Mouse (Mus musculus) embryo, embryonic 10.5 days (tissue): ENCODE measurements around the gene Rpl7a.
"Not testable (repeated sequence)": the region's sequence is repeated elsewhere in the genome, so short reads cannot be mapped to it uniquely, and the experiment has no call there.

ENCODE experiments used
- DNase-seq: peaks from one replicate; pipeline ENCODE4 v3.0.0-alpha.2; 2015; ENCODE audit warnings: low spot score

Rpl7a gene

DNA sequence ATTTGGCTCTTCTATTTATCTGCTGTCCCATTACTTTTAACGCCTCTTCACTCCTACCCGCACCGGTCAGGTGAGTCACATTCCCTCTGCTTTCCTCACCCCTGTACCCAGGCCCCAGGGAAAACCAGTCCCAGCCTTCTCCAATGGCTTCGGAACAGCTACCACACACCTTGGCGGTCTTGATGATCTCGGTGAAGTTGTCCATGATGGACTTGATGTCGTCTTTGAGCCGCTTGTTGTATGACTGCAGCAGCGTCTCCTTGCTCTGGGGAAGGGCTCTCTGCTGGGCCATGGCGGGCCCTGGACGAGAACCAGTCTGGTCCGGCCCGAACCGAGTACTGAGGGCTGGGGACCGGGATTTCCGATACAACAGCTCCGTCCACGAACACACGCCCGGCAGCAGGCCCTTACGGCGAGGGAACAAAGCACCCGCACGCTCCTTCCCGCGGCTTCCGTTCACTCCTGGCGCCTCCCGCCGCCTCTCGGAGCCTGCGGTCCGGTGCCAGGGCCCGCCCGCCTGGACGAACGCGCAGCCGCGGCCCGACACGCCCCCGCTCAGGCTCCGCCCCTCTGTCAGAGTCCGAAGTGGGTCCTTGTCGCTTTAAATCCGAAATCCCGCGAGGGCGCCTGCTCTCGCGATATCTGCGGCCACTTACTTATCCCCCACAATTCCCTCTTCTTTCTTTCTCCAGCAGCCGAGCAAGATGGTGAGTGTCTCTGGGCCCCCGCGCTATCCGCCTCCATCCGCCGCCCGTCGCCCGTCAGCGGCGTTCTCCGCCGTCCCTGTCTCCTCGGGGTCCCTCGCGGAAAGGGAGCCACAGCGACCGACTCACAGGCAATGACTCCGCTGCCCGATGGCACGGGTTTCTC, at the start of gene Rpl7a, which contains the start of gene Med22:
Rpl7a (plus strand) TSS at position 641 of the 870 bp plus-strand sequence.
Med22 (minus strand) TSS at position 554 of the 870 bp plus-strand sequence.
- DNase-seq: peak; percentile 99

DNA sequence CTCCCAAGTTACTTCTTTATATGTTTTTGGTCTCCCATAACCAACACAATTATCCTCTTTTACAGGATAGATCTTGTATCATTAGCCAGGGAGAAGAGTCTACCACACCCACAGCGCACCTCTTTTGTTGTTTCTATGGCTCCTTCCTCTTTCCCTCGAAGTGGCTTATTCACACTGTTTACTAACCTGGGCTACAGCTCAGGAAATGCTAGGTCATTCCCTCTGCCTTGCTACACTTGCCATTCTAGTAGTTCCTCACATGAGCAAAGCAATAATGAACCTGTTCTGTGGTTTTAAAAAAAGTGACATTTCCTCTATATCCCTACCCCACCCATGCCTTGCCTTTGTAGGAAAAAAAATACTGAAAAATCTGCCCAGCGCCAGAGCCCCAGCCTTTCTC, 47.7 kb upstream of the Rpl7a start:
- no peak for DNase-seq

DNA sequence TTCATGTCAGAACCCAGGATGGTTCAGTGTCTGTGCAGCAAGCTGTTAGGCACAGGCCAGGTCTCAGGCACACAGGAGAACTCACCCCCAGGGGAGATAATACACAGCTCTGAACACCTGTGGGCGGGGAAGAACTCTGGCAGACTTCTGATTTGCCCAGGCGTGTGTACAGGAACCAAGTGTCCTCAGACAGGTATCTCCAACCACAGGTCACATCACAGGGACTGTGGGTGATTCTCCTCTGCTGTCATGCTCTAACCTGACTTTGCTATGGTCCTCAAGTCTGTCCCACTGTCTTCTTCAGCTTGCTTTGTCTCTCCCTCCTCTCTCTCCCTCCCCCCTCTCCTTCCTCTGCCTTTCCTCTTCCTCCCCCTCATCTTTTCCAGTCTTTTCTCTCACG, 45.7 kb upstream of the Rpl7a start, which contains the start of gene Abo:
Abo (minus strand) TSS at position 101 of the 400 bp plus-strand sequence.
- no peak for DNase-seq

DNA sequence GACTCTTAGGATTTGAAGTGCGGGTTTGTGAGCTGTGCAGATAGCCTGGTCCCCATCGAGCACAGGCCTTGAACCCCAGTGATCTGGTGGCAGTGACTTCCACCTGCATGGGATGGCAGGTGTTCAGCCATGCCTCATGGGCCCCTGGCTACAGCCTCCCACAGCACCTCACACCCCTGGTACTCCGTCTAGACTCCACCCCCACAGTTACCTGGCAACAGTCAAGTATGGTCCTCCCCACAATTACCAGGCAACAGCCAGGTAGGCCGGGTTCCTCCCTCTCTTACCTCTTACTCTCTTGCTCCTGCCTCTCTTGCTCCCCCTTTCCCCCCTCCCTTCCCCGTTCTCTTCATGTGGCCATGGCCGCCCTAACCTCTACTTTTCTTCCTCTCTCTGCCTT, 39.9 kb upstream of the Rpl7a start:
- no peak for DNase-seq

DNA sequence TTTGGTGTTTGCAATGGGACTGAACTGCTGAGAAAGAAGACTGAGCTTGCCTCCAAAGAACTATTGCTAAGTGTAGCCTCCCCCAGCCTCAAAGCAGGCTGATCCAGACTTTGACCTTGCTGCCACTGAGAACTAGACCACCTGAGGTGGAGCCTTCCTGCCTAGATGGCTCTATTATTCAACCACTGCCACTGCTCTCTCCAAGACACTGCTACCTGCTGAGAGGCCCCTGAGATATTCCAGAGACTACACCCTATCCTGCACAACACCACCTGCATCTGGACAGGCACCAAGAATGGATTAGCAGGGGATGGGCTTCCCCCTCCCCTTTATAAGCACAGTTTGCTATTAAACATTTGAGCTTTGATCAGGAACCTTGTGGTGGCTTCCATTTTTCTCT, 32.0 kb upstream of the Rpl7a start:
- no peak for DNase-seq

DNA sequence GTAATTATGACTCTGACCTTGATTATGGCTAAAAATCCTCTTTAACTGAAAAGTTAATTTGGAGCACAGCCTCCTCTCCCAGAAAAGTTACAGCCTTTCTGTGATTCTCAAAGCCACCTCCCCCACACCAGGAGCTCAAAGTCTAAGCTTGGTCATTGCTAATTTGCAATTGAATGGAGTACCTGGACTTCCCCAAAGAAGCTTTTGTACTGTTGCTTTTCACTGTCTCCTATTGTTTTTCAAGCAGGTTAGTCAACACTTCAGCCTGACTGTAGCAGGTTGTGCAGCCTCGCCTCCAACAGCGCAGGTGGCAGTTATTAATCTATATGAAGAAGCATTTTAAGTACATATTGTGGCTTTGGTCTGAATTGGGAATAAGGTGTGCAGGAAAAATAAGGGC, 25.0 kb upstream of the Rpl7a start:
- DNase-seq: not testable (repeated sequence)

DNA sequence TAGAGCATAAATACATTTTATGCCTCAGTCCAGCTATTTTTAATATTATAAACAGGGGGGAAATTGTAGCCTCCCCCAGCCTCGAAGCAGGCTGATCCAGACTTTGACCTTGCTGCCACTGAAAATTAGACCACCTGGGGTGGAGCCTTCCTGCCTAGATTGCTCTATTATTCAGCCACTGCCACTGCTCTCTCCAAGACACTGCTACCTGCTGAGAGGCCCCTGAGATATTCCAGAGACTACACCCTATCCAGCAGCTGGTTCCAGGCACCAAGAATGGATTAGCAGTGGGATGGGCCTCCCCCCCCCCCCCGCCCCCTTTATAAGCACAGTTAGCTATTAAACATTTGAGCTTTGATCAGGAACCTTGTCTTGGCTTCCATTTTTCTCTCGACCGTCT, 24.4 kb upstream of the Rpl7a start:
- not testable (repeated sequence) for DNase-seq

DNA sequence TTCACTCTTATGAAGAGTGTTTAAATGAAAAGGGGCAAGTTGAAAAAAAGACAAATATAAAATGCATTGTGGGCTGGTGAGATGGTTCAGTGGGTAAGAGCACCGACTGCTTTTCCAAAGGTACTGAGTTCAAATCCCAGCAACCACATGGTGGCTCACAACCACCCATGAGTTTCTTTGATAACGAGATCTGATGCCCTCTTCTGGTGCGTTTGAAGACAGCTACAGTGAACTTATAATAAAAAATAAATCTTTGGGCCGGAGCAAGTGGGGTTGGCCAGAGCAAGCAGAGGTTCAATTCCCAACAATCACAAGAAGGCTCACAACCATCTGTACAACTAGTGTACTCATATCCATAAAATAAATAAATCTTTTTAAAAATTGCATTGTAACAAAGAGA, 14.7 kb upstream of the Rpl7a start:
- DNase-seq: no peak

DNA sequence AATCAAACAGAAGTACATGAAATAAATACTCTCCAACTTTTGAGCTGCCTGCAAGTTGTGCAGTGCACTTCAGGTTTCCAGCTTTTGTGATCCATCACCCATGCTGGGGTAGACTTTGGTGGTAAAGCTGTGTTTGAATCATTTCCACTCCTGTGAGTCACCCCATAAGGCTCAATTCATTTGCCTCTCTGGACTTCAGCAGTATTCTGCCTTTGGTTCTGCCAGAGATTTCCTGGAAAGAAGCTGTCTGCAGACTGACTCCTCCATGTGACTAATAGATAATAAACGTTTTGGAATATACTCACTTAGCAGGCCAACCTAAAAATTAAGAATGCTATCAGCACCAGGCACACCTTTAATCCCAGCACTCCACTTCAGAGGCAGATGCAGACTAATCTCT, 9.8 kb upstream of the Rpl7a start:
- no peak for DNase-seq

DNA sequence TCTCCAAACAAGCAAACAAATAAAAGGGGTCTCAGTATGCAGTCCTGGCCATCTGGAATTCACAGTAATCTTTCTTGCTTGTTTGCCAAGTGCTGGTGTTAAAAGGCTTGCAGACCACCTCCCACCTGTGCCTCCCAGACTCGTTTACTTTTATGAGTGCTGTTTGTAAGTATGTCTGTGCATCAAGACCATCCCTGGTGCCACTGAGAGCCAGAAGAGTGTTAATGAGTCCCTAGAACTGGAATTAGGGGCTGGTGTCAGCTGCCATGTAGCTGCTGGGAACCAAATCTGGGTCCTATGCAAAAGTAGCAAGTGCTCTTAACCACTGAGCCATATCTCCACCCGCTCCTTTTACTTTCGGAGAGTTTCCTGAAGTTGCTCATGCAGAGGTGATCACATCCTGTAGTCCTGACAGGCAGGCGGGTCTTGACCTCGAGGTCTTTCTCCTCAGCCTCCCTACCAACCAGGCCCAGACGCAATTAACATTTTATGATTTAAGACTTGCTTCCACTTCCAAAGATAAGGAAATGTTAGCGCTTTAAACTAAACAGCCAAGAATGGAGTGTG, 8.6 kb upstream of the Rpl7a start:
- no peak for DNase-seq

DNA sequence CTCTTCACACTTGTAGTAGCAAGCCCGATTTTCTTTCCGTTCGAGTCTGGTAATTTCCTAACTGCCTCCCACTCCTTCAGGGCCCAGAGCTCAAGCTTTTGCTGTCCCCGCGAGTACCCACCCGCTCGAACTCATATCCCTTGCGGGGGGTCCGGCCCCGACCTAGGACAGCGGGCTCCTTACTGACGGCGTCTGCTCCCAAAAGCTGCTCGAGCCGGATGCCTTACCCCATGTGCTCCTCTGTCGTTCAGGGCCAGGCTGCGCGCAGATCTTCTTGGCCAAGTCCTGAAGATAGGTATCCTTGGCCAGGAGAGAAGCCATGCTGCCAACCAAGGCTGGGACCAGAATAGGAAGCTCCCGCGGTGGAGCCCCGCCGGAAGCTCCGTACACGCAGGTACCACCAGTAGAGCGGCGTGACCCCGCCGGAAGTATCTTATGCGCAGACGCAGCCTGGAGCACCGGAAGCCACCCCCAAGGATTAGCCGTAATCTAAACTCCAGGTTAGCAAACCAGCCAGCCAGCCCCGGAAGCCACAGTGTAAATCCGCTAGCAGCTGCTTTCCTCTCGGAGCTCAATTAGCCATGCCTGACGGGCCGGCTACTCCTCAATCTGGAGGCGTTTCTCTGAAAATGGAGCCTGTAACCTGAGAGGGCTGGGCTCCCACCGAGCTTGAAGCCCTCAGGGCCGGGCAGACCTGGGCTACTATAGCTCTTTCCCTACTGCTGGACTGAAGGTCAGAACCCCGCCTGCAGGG, 7.9 kb upstream of the Rpl7a start, which contains the start of gene Surf6:
Surf6 (minus strand) TSS at position 413 of the 754 bp plus-strand sequence.
- DNase-seq: peak; percentile 98

DNA sequence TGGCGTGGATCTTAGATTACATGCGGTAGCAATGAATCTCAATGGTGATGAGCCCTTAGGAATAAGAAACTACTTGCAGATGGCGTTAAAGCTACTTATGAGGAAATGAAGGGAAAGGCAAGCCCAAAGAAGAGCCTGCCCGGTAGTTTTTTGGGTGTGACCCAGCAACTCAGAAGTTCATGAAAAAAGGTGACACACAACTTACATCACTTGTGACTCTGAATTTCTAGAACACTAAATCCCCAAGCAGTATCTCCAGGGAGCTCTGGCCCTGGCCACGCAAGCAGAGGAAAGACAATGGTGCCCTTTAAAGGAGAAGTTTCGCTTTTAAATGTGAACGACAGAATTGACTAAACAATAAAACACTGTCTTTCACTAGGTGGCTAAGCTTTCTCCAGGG, 7.3 kb upstream of the Rpl7a start:
- no peak for DNase-seq

DNA sequence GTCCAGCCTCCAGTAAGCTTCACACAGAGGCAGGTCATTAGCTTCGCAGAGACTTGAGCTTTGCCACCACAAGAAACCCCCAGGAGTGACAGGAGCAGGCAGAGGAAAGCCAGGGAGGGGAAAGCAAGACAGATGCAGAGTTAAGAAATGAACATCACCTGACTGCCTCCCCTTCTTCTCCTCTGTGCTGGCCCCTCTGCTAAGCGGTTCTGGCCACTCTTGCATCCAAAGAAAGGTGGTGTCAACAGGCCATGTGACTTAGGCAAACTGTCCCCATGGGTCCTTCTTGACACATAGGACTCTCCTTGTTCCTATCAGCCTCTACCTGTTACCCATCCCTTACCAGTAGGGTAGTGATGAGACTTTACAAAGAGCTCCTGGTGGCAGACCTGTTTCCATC, 4.6 kb upstream of the Rpl7a start:
- no peak for DNase-seq

DNA sequence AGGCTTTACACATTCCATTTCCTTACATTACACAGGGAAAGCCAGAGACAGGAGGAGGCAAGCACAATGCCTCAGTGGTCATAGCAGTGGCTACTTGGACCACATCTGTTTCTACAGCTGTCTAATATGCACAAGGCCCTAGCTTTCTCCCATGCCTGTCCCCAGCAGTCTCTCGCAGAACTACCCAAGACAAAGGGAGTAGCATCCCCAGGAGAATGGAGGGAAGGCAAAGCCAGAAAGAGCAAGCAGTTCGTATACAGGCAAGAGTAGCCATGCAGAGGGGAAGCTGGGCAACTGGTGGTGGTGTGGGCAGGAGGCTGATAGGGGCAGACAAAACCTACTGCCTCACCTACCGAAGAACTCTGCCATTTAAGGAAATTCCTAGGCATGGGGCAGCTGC, 4.1 kb upstream of the Rpl7a start:
- DNase-seq: no peak

DNA sequence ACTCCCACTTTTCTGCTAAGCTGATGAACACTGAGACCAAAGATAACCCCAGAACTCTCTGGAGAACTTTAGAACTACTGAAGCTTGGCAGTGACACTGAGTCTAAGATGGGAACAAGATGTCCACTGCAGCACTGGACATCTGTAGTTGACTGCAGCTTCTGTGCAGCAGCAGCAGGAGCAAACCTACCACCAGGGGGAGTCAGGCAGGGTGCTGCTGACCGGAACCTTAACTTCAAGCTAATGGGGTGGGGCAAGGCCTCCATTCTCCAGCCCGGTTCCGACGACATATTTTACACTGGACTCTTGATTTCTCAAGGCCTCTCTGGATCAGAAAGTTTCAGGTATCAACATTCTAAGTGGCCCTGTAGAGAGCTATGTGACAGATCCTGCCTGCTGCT, 3.5 kb upstream of the Rpl7a start:
- DNase-seq: peak; percentile 61

DNA sequence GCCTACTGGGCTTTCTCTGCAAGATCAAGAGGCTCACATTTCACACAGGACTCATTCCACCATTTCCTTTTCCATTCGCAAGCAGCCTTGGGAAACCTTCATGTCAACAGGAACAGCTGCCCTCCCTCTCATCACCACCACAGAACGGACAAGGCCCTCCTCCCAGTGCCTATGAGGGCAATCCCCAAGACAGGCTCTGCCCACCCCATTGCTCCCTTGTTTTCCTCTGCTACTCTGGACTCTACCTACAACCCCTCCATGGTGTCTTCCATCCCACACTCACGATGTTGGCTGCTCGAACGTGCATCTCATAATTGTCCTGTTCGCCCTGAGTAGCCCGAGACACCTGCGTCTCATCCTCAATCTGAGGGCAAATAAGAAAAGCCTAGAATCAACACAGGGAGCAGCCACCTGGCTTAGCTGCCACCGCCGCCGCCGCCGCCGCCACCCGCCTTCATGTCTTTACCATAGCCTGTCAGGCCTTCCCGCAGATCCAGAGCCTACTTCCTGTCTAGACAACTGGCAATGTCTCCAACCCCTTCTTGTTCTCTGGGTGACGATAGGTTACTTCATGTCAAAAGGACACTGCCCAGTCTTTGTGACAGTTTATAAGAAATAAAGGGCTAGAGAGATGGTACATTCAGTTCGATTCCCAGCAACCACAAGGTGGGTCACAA, 1.7 kb upstream of the Rpl7a start:
- DNase-seq: no peak

DNA sequence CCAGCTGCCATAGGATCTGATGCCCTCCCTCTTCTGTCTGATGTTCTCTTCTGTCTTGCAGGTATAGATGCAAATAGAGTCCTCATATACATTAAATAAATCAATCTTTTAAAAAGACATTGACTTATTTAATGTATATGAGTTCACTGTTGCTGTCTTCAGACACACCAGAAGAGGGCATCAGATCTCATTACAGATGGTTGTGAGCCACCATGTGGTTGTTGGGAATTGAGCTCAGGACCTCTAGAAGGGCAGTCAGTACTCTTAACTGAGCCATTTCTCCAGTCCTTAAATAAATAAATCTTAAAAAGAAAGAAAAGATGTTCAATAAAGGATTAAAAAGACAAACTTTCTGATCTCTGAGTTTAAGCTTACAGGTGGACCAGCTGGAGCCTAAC, 1.2 kb upstream of the Rpl7a start:
- DNase-seq: no peak

DNA sequence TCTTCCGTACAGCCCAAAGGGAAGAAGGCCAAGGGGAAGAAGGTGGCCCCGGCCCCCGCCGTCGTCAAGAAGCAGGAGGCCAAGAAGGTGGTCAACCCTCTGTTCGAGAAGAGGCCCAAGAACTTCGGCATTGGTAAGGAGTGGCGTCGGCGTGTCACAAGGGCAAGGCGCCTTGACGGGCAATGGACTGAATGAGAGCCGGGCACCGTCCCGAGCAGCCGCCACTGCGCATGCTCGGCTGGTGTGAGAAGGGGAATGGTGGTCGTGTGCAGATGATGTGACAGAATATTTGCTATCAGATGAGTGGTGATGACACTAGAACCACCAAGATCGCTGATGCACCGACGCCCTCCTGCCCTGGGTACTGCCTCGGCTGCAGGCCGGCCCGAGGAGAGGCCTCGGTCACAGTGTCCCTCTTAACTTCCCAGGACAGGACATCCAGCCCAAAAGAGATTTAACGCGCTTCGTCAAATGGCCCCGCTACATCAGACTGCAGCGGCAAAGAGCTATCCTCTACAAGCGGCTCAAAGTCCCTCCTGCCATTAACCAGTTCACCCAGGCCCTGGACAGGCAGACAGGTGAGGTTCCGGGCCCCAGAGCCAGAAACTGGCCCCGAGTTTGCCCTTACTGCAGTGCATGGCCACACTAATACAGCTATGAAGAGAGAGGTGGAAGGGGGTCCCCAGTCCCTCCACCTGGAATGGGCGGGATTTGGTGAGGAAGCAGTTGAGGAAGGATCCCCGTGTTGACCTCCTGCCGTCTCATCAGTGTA, 616 bp downstream of the Rpl7a start:
- DNase-seq: peak; percentile 76

DNA sequence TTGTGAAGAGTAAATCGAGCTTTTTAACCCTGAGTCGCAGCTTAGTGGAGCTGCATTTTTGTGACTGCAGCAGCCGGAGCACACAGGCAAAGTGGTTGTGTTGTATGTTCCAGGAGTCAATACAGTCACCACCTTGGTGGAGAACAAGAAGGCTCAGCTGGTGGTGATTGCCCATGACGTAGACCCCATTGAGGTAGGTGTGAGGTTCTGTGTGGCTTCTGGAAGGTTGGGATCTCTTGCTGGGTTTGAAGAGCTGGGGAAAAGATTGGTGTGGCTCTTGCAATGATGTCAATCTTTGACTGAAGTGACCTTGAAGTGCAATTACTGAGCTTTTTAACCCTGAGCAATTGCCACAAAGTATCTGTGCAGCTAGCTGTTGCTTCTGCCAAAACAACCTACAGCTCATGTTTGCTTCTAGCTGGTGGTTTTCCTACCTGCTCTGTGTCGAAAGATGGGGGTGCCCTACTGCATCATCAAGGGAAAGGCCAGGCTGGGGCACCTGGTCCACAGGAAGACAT, 1.7 kb downstream of the Rpl7a start:
- no peak for DNase-seq

DNA sequence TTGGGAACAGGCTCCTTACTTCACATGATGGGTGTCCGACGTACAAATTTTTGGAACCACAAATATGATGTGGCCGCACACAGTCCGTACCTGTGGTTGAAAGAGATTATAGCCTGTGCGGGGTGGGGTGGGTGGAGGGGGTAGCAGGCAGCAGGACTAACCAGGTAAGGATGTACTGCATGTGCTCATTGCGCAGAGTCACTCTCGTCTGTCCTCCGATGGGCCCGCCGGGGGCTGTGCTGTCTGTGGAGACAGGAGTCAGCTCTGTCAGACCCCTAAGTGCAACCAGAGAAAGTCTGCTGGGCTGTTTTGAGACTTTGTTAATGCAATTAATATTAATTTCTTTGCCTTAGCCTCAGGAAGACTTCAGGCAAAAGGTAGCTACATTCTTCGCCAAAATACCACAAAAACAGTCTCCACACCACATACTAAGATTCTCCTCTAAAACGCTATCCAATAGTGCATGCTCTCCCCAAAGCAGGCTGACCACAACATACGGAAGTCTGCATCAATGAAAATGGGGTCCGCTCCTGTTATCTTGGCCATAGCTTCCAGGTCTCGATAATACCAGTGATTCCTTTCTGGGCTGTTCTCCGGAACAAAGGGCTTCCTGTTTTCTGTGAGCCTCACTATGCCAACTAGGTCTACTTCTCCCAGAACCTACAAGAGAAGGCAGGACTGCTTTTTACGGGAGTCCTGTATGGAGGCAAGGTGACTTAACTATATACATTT, 3.0 kb downstream of the Rpl7a start:
- DNase-seq: no peak
